Mouse (Mus musculus) C2C12 (cell line): ENCODE results near the gene Klf9.

Experiments
- CTCF ChIP-seq: IDR thresholded peaks from one replicate; pipeline ENCODE4 v1.5.1; 2011; ENCODE audit not compliant: control insufficient read depth, insufficient read depth, insufficient read length
- FOSL1 ChIP-seq: IDR thresholded peaks from one replicate; pipeline ENCODE4 v1.8.0; 2011; ENCODE audit warnings: mild to moderate bottlenecking, low read length; ENCODE audit not compliant: poor library complexity, insufficient read depth, severe bottlenecking
- MAX ChIP-seq: IDR thresholded peaks from one replicate; pipeline ENCODE4 v1.6.1; 2011; ENCODE audit warnings: mild to moderate bottlenecking, control low read depth
- USF1 ChIP-seq: IDR thresholded peaks from one replicate; pipeline ENCODE4 v1.6.1; 2011; ENCODE audit warnings: low read depth, mild to moderate bottlenecking, control low read depth, moderate library complexity

- TF ChIP-seq FOSL1 (no peak), CTCF (no peak), USF1 (no peak), MAX (no peak)
Measured at GRCm38 (mm10) chr19:23163361-23163760, 22.3 kb downstream of the Klf9 start.
